Mouse (Mus musculus) thymus, adult 18-20 months (tissue): Measurements from ENCODE around the gene Srp72.

Source experiments
- DNase-seq, 2 experiments: peaks; one replicate each; pipeline ENCODE4 v3.0.0; 2022; ENCODE audit warnings: mixed read lengths in 2 of 2

The Srp72 gene

DNA sequence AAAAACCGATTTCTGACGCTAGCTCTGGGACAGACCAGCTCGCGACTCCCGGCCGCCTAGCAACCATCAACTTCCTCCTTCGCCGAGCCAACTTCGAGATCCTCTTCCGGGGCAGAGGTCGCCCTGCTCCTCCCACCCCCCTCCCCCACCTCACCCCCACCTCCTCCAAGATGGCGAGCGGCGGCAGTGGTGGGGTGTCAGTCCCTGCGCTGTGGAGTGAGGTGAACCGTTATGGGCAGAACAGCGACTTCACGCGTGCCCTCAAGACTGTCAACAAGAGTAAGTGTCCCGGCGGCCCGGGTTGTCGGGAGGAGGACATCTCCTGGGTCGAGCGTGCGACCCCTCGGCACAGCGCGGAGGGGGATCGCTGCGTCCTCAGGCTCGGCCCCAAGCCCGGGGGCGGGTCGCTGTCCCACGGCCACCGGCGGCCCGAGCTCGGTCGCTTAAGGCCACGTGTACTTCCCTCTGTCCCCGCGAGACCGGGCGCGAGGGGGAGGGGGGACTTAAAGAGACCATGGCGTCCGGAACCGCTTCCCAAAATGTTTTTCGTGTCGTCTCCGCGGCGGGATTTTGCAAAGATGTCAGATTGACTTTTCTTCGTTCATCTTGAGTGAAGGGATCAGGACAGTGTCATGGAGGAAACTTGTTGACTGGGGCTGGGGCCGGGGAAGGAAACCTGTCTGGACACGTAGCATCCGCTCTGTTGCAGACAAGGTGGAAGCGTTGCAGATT is at the start of gene Srp72:
Gene Srp72 (plus strand): TSS at position 130 of the 732 bp plus-strand sequence.
- peak; percentile 71 to 72 for DNase-seq

- DNase-seq = no peak
Observed at GRCm38 (mm10) chr5:76928124-76928832, 46.2 kb upstream of the Srp72 start.

GRCm38 (mm10) chr5:76929180-76929877 is 45.2 kb upstream of the Srp72 start:
- no peak for DNase-seq

DNA sequence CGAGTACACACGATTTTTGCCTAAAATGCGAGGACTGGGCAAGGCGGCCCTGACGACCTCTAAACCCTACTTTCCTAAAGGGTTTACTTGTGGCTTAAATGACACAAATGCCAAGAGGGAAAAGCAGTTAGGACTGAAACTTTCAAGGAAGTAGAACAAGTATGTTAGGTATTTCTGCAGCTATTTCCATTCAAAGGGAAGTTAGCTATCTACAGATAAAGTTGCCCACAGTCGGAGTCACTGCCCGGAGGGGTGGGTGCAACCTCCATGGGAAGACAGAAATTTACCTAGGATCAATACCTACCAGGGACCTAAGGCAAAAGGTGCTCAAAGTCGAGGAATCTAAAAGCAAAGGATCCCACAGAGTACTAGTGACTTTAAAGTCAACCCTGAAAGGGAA is 34.8 kb upstream of the Srp72 start:
- no peak for DNase-seq

- DNase-seq = no peak
Observed at GRCm38 (mm10) chr5:76941975-76942374, 32.5 kb upstream of the Srp72 start.

GRCm38 (mm10) chr5:76942505-76942904 is 32.0 kb upstream of the Srp72 start:
- no peak for DNase-seq

GRCm38 (mm10) chr5:76944965-76945677 is 29.4 kb upstream of the Srp72 start:
- no peak for DNase-seq

DNA sequence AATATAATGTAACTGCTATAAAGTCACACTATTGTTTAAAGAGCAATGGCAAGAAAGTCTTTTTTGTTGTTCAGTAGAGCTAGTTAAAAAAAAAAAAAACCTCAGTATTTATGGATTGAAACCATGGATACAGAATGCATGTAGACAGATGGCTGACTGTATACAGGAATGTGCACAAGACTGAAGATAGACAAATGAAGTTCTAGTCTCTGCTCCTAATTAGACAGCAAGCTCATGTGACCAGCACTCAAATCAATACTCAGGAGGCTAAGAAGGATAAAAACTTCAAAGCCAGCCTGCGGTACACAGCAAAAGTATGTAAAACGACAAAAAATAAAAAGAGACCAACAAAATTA is 28.8 kb upstream of the Srp72 start:
- no peak for DNase-seq

GRCm38 (mm10) chr5:76947142-76947541 is 27.3 kb upstream of the Srp72 start:
- DNase-seq = no peak

- DNase-seq = no peak
Observed at GRCm38 (mm10) chr5:76947758-76948157, 26.7 kb upstream of the Srp72 start.

DNA sequence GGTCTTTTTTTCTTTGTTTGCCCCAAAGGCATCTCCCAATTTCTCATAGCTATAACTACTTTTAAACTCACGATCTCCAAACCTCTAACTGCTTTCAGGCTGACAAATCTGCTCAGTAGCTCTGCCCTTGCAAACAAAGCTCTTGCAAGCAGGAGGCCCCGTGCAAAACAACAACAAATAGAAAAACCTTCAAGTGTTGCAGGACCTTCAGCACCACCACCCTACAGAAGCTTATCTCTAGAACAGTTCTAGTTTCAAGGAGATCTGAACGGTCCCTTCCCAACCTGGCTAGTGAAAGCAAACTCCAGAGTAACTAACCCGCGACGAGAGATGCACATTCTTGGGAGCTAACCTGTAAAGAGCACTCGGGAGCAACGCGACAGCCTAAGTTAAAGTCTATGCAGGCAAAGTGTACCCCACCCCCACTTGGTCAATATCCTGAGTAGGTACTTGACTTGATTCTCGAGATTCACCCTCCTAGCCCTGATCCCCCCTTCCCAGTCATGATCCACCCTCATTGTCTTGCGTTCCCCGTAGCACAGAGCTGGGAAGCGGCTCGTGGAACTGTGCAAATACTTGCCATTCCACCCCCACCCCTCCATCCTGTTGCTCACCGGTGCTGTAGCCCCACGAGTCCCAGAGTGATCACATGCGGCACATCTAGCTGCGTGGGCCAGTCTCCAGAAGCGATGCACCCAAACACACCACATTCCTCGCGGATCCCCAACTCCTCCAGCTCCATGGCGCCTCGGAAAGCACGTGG is 24.0 kb upstream of the Srp72 start:
- DNase-seq = no peak

- DNase-seq = peak; percentile 96 to 98
Observed at GRCm38 (mm10) chr5:76951106-76952027, 23.1 kb upstream of the Srp72 start, which contains the start of the genes Paics and Ppat. Paics (plus strand) TSS chr5:76951307. Ppat (minus strand) TSS chr5:76951578.

DNA sequence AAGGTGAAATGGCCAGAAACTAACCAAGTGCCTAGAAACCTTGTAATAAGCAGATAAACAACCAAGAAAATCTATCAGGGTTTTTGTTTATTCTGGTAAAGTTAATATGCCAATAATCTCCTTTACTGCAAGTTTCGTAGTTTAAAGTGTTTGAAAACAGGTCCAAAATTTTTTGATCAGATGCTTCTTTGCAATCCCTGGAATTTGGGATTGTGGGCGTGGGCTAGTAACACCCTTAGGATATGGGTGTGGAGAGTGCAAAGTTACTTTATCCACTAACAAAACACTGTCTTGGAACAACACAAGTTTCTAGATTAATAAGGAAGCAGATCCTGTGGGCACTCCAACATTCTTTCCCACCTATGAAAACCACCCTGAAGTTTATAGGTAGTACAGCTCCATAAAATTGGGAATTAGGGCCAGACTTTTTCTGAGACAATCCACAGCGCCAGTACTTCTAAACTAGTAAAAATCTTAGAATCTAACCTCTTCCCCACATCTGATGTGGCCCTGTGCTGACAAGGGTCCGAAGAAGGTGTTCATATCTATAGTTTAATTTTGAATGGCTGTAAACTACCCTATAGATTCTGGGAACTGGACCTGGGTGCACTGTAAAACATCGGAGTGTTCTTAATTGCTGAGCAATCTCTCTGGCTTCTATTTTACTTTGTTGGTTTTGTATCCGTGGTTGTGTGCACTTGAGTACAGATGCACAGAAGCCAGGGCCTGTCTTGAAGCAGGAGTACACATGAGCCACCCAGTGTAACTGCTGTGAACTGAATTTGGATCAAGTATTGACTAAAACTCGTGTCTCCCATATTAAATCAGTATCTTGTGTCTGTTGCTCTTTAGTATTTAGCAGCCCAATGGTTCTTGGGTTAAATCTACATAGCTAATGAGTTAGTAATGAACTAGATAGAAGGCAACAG is 22.1 kb upstream of the Srp72 start:
- no peak for DNase-seq

GRCm38 (mm10) chr5:76953794-76954193 is 20.7 kb upstream of the Srp72 start:
- DNase-seq = no peak

- no peak for DNase-seq
Observed at GRCm38 (mm10) chr5:76954271-76954900, 20.1 kb upstream of the Srp72 start.

DNA sequence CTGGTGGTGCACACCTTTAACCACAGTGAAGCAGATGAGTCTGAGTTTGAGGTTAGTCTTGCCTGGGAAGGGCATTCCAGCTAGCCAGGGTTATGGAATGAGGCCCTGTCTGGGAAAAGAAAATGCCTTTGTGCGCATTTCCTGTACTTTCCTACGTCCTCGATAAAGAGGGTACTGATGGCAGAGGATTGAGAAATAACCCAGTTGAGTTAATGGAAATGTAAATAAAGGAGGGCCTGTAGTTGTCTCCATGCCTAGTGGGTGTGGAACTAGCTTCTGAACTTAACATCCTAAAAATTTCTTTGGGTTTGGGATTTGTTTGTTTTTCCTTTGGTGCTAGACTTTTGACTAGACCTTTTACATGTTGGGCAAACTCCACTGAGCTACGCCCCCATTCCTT is 19.0 kb upstream of the Srp72 start:
- DNase-seq = no peak

- DNase-seq = no peak
Observed at GRCm38 (mm10) chr5:76957954-76958353, 16.5 kb upstream of the Srp72 start.

DNA sequence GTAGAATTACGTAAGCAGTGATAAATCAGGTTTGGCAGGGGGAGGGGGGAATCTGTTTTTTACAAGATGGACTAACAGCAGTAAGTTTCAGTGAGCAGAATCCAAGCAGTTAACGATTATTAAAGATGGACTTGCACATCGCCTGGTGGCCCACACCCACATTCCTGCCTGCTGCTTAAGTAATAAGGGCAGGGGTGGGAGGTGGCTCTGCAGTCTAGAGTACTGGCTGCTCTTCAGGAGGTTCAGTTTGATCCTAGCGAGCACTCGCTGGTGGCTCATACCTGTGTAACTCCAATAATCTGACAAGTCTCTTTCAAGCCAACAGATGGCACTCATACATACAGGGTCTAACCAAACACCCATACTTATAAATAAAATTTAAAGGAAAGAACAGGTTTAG is 14.9 kb upstream of the Srp72 start:
- DNase-seq = no peak

DNA sequence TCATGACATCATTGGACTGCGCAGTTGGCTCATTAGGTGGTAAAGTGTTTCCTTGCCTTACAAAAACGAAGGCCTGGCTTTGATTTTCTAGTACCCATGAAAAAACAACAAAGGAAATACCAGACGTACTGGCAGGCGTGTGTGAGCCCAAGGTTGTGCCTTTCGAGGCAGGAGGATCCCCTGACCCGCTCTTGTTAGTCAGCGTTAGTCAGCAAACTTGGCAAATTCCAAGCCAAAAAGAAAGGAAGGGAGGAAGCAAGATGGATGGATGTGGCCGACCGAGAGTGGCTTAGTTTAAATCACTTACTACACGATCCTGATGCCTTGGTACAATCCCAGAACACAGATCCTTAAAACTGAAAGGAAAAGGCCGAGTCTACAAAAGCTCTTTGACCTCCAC is 11.9 kb upstream of the Srp72 start:
- DNase-seq = no peak

DNA sequence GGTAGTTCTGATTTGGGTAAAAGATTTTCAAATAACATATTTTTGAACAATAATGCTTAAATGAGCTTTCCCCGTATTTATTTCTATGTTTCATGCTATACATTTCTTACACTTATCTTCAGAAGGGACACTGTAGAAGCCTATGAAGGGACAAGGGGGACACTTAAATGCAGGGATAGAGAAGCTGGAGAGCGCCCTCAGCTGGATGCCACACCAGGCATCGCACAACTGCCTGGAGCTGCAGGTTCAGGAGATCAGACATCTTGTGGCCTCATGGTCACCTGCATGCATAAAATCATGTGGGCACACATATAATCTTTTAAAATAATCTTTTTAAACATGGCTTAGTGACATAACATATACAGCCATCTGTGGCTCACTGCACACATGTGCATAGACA is 9.8 kb upstream of the Srp72 start:
- DNase-seq = no peak
